Mouse (Mus musculus) lung, embryonic 16.5 days (tissue): ENCODE data around the gene 2210408I21Rik. TPM values are rescaled to one million over a fixed set of nuclear protein-coding genes. Genes with fewer than 3 reads are reported as not detected.
A peak's percentile ranks its signal among the peaks of the same experiment; 100 is the strongest.

Experiments
- ATAC-seq: fragments of 200-750 bp; cut with Nextera tagmentation; 2 replicates; pipeline ENCODE4 v1.8.0; 2017; ENCODE audit warnings: low read depth, mild to moderate bottlenecking, moderate library complexity
- H3K27ac ChIP-seq: fragments of 300-500 bp; sonication (generic); 2 replicates; pipeline ENCODE4 v1.5.1; 2014; ENCODE audit warnings: mild to moderate bottlenecking, control low read depth, low read length
- H3K27me3 ChIP-seq: fragments of 300-500 bp; sonication (generic); 2 replicates; pipeline ENCODE4 v1.6.1; 2014; ENCODE audit warnings: low read depth, low read length, mixed read lengths; ENCODE audit not compliant: control insufficient read depth, insufficient read depth
- H3K36me3 ChIP-seq: fragments of 300-500 bp; sonication (generic); 2 replicates; pipeline ENCODE4 v1.6.1; 2014; ENCODE audit warnings: low read length; ENCODE audit not compliant: control insufficient read depth, insufficient read depth
- H3K4me1 ChIP-seq: fragments of 300-500 bp; sonication (generic); replicated peaks from 2 replicates; pipeline ENCODE4 v1.6.1; 2014; ENCODE audit warnings: low read length, mixed read lengths; ENCODE audit not compliant: control insufficient read depth, insufficient read depth
- H3K4me2 ChIP-seq: fragments of 300-500 bp; sonication (generic); 2 replicates; pipeline ENCODE4 v1.6.1; 2014; ENCODE audit warnings: low read depth, low read length, control low read depth
- H3K4me3 ChIP-seq: fragments of 300-500 bp; sonication (generic); 2 replicates; pipeline ENCODE4 v1.5.1; 2014; ENCODE audit warnings: mild to moderate bottlenecking, low read length, control low read depth
- H3K9ac ChIP-seq: fragments of 300-500 bp; sonication (generic); 2 replicates; pipeline ENCODE4 v1.6.1; 2014; ENCODE audit warnings: low read length, control low read depth
- H3K9me3 ChIP-seq: fragments of 300-500 bp; sonication (generic); 2 replicates; pipeline ENCODE4 v1.6.1; 2016; ENCODE audit warnings: low read length; ENCODE audit not compliant: control insufficient read depth
- WGBS: fragments of 180-500 bp; shearing (Covaris S2); extraction: QIAGEN DNeasy Blood & Tissue Kit; methylation state at CpG from one replicate; pipeline ENCODE4 v1.1.7; 2014; 5-methylcytosine and 5-hydroxymethylcytosine counted together
- polyA plus RNA-seq: library from polyadenylated mRNA; unstranded; fragments of >200 nt; fragmentation: Nextera tagmentation; extraction: Ambion mirVana; gene quantifications from 2 replicates; pipeline ENCODE4 v1.2.1, GENCODE M21; 2015

The 2210408I21Rik gene
- polyA plus RNA-seq, 1 experiment from 2014 or later, result 10.5 TPM

GRCm38 (mm10) chr13:77342097-77342496, 206.8 kb downstream of the 2210408I21Rik start:
- Histone ChIP-seq H3K27me3 (no peaks in the 10 kb centered on the region), H3K9me3 (no peaks in the 10 kb centered on the region), H3K4me3 (no peak overlapping the region), H3K36me3 (no peaks in the 10 kb centered on the region), H3K9ac (no peak overlapping the region), H3K4me2 (no peak overlapping the region), H3K27ac (no peak overlapping the region), H3K4me1 (no peaks in the 10 kb centered on the region)
- 58% methylated on average over 2 of the region's 2 CpGs for WGBS
- ATAC-seq, result no peak

- no peak overlapping the region for H3K4me3 ChIP-seq
- no peaks in the 10 kb centered on the region for H3K4me1 ChIP-seq
- H3K27me3 ChIP-seq, result no peaks in the 10 kb centered on the region
- no peak overlapping the region for H3K27ac ChIP-seq
- H3K36me3 ChIP-seq, result no peaks in the 10 kb centered on the region
- H3K9me3 ChIP-seq, result no peaks in the 10 kb centered on the region
- H3K4me2 ChIP-seq, result no peak overlapping the region
- H3K9ac ChIP-seq, result no peak overlapping the region
- no peak for ATAC-seq
- 83% methylated on average over 3 of the region's 3 CpGs for WGBS
Observed at GRCm38 (mm10) chr13:77385448-77385970, 250.2 kb downstream of the 2210408I21Rik start.

GRCm38 (mm10) chr13:77386001-77386400, 250.7 kb downstream of the 2210408I21Rik start:
- Histone ChIP-seq H3K27ac (no peak overlapping the region), H3K4me2 (no peak overlapping the region), H3K36me3 (no peaks in the 10 kb centered on the region), H3K27me3 (no peaks in the 10 kb centered on the region), H3K9ac (no peak overlapping the region), H3K4me1 (no peaks in the 10 kb centered on the region), H3K9me3 (no peaks in the 10 kb centered on the region), H3K4me3 (no peak overlapping the region)
- 85% methylated on average over 4 of the region's 4 CpGs for WGBS
- ATAC-seq, result no peak

- no peaks in the 10 kb centered on the region for H3K9me3 ChIP-seq
- no peak overlapping the region for H3K9ac ChIP-seq
- H3K4me1 ChIP-seq, result no peaks in the 10 kb centered on the region
- no peaks in the 10 kb centered on the region for H3K36me3 ChIP-seq
- no peak overlapping the region for H3K4me3 ChIP-seq
- no peak overlapping the region for H3K27ac ChIP-seq
- no peak for ATAC-seq
- 78% methylated on average over 4 of the region's 4 CpGs for WGBS
- no peak overlapping the region for H3K4me2 ChIP-seq
- H3K27me3 ChIP-seq, result no peaks in the 10 kb centered on the region
Observed at GRCm38 (mm10) chr13:77388148-77388547, 252.8 kb downstream of the 2210408I21Rik start.

- no peaks in the 10 kb centered on the region for H3K27me3 ChIP-seq
Observed at GRCm38 (mm10) chr13:77389209-77389608, 253.9 kb downstream of the 2210408I21Rik start.

GRCm38 (mm10) chr13:77396374-77396773, 261.0 kb downstream of the 2210408I21Rik start:
- WGBS, result 83% methylated on average over 2 of the region's 2 CpGs
- no peaks in the 10 kb centered on the region for H3K36me3 ChIP-seq
- H3K27ac ChIP-seq, result no peak overlapping the region
- no peak overlapping the region for H3K9ac ChIP-seq
- H3K4me1 ChIP-seq, result no peaks in the 10 kb centered on the region
- no peaks in the 10 kb centered on the region for H3K27me3 ChIP-seq
- no peaks in the 10 kb centered on the region for H3K9me3 ChIP-seq
- H3K4me2 ChIP-seq, result no peak overlapping the region
- ATAC-seq, result no peak
- no peak overlapping the region for H3K4me3 ChIP-seq

More at GRCm38 (mm10) chr13:77389209-77389608, 253.9 kb downstream of the 2210408I21Rik start:
- Histone ChIP-seq H3K4me3 (no peak overlapping the region), H3K4me1 (no peaks in the 10 kb centered on the region), H3K9me3 (no peaks in the 10 kb centered on the region), H3K36me3 (no peaks in the 10 kb centered on the region), H3K27ac (no peak overlapping the region), H3K9ac (no peak overlapping the region), H3K4me2 (no peak overlapping the region)
- peak; percentile 70 for ATAC-seq

- WGBS, result 66% methylated on average over 5 of the region's 5 CpGs
- H3K36me3 ChIP-seq, result no peaks in the 10 kb centered on the region
- H3K4me1 ChIP-seq, result no peaks in the 10 kb centered on the region
- H3K9me3 ChIP-seq, result no peaks in the 10 kb centered on the region
- no peak for ATAC-seq
- H3K4me2 ChIP-seq, result no peak overlapping the region
- no peaks in the 10 kb centered on the region for H3K27me3 ChIP-seq
- H3K9ac ChIP-seq, result no peak overlapping the region
- H3K4me3 ChIP-seq, result no peak overlapping the region
- no peak overlapping the region for H3K27ac ChIP-seq
Observed at GRCm38 (mm10) chr13:77396981-77397380, 261.6 kb downstream of the 2210408I21Rik start.

GRCm38 (mm10) chr13:77397646-77398045, 262.3 kb downstream of the 2210408I21Rik start:
- H3K4me3 ChIP-seq, result no peak overlapping the region
- H3K36me3 ChIP-seq, result no peaks in the 10 kb centered on the region
- no peak overlapping the region for H3K4me2 ChIP-seq
- H3K27me3 ChIP-seq, result no peaks in the 10 kb centered on the region
- no peaks in the 10 kb centered on the region for H3K9me3 ChIP-seq
- no peak for ATAC-seq
- no peak overlapping the region for H3K9ac ChIP-seq
- no peak overlapping the region for H3K27ac ChIP-seq
- WGBS, result 85% methylated on average over 7 of the region's 7 CpGs
- H3K4me1 ChIP-seq, result no peaks in the 10 kb centered on the region

- H3K9me3 ChIP-seq, result no peaks in the 10 kb centered on the region
- H3K4me2 ChIP-seq, result no peak overlapping the region
- no peaks in the 10 kb centered on the region for H3K4me1 ChIP-seq
- no peaks in the 10 kb centered on the region for H3K36me3 ChIP-seq
- 68% methylated on average over 3 of the region's 3 CpGs for WGBS
- ATAC-seq, result no peak
- H3K4me3 ChIP-seq, result no peak overlapping the region
- no peaks in the 10 kb centered on the region for H3K27me3 ChIP-seq
- no peak overlapping the region for H3K9ac ChIP-seq
- no peak overlapping the region for H3K27ac ChIP-seq
Observed at GRCm38 (mm10) chr13:77398477-77398876, 263.1 kb downstream of the 2210408I21Rik start.

- H3K4me1 ChIP-seq, result no peaks in the 10 kb centered on the region
- H3K36me3 ChIP-seq, result no peaks in the 10 kb centered on the region
- H3K9ac ChIP-seq, result no peak overlapping the region
- WGBS, result 66% methylated on average over 2 of the region's 2 CpGs
- H3K27ac ChIP-seq, result no peak overlapping the region
- H3K27me3 ChIP-seq, result no peaks in the 10 kb centered on the region
- H3K4me2 ChIP-seq, result no peak overlapping the region
- no peaks in the 10 kb centered on the region for H3K9me3 ChIP-seq
- H3K4me3 ChIP-seq, result no peak overlapping the region
- no peak for ATAC-seq
Observed at GRCm38 (mm10) chr13:77400762-77401161, 265.4 kb downstream of the 2210408I21Rik start.
